Mouse (Mus musculus) ES-E14 (cell line): ENCODE measurements around the gene Atp1b1. TPM values are rescaled to one million over a fixed set of nuclear protein-coding genes. Genes with fewer than 3 reads are reported as not detected.

Experiments
- DNase-seq: peaks from one replicate; pipeline ENCODE4 v3.0.0-alpha.2; 2013; ENCODE audit warnings: low read depth, low spot score
- H3K27ac ChIP-seq: 2 replicates; pipeline ENCODE4 v1.5.1; 2012; ENCODE audit warnings: low read depth, mild to moderate bottlenecking, low read length, moderate library complexity, mixed read lengths; ENCODE audit not compliant: poor library complexity, insufficient read depth, severe bottlenecking
- H3K36me3 ChIP-seq: 2 replicates; pipeline ENCODE4 v1.6.1; 2012; ENCODE audit warnings: mild to moderate bottlenecking, low read length, moderate library complexity, mixed read lengths; ENCODE audit not compliant: control insufficient read depth, poor library complexity, insufficient read depth, severe bottlenecking
- H3K4me1 ChIP-seq, 2 experiments: fragments of 150-350 bp in 1 of 2; sonication (generic) in 1 of 2; 2 replicates each; pipeline ENCODE4 v1.6.1; 2012; ENCODE audit warnings: low read length in 2 of 2, mild to moderate bottlenecking in 1 of 2, mixed read lengths in 1 of 2; ENCODE audit not compliant: control insufficient read depth in 2 of 2, insufficient read depth in 2 of 2, poor library complexity in 1 of 2
- H3K4me3 ChIP-seq, 2 experiments: fragments of 150-350 bp in 1 of 2; sonication (generic) in 1 of 2; 2 replicates each; pipeline ENCODE4 v1.5.1; 2012; ENCODE audit warnings: low read length in 2 of 2, low read depth in 1 of 2, mild to moderate bottlenecking in 1 of 2, mixed read lengths in 1 of 2; ENCODE audit not compliant: insufficient read depth in 1 of 2, poor library complexity in 1 of 2, severe bottlenecking in 1 of 2
- H3K9ac ChIP-seq: 2 replicates; pipeline ENCODE4 v1.6.1; 2012; ENCODE audit warnings: low read depth, mild to moderate bottlenecking, low read length, mixed read lengths; ENCODE audit not compliant: poor library complexity, insufficient read depth, severe bottlenecking
- H3K9me3 ChIP-seq: fragments of 150-350 bp; sonication (generic); 2 replicates; pipeline ENCODE4 v1.6.1; 2012; ENCODE audit warnings: low read depth, mild to moderate bottlenecking, low read length; ENCODE audit not compliant: control insufficient read depth, insufficient read depth
- CHD2 ChIP-seq: IDR thresholded peaks from 2 replicates; pipeline ENCODE4 v1.6.1; 2014; ENCODE audit warnings: mild to moderate bottlenecking, low read depth, low read length, inconsistent platforms
- HCFC1 ChIP-seq: IDR thresholded peaks from 2 replicates; pipeline ENCODE4 v1.6.1; 2012; ENCODE audit warnings: low read length, inconsistent platforms, borderline replicate concordance; ENCODE audit not compliant: insufficient read depth
- MAFK ChIP-seq: IDR thresholded peaks from 2 replicates; pipeline ENCODE4 v1.6.1; 2014; ENCODE audit warnings: mild to moderate bottlenecking, low read depth, low read length, inconsistent platforms; ENCODE audit not compliant: insufficient read depth
- ZC3H11A ChIP-seq: IDR thresholded peaks from 2 replicates; pipeline ENCODE4 v1.6.1; 2012; ENCODE audit warnings: low read depth, mild to moderate bottlenecking, inconsistent platforms, low read length, borderline replicate concordance
- ZNF384 ChIP-seq: IDR thresholded peaks from 2 replicates; pipeline ENCODE4 v1.6.1; 2012; ENCODE audit warnings: low read depth, low read length, inconsistent platforms
- in situ Hi-C, 2 experiments: fragments of 600-800 bp; cut with MboI; formaldehyde crosslinking; loops; one replicate each; pipeline ENCODE4 v1.15.1; 2025; ENCODE audit warnings: low sequenced_read_pairs in 2 of 2, inconsistent platforms in 1 of 2; ENCODE audit not compliant: unreplicated experiment in 2 of 2
- total RNA-seq: library from RNA; depleted of rRNA; stranded (reverse); fragments of 300-350 nt; gene quantifications from 2 replicates; pipeline ENCODE4 v1.2.3, GENCODE M21; 2012; rRNA removed

Gene Atp1b1
- total RNA-seq = 58.3 and 79.1 TPM in 2 replicates

- no peak for TF ChIP-seq ZNF384
- TF ChIP-seq MAFK = 0 out of 2 replicates have a peak, but pooled peaks have one; percentile 3
- TF ChIP-seq HCFC1 = 0 out of 2 replicates have a peak, but pooled peaks have one; percentile 21
- TF ChIP-seq CHD2 = no peak
- DNase-seq = peak; percentile 89
- H3K9me3 ChIP-seq = no peaks in the 10 kb centered on the region
- H3K4me3 ChIP-seq = peak within 1 kb of the TSS; percentile 95 to 98
- peak within 1 kb of the TSS; percentile 89 for H3K9ac ChIP-seq
- peaks cover 3% of the 10 kb centered on the region; the same call in 1 of the 2 replicates for H3K36me3 ChIP-seq
- H3K4me1 ChIP-seq = peaks cover 20 to 26% of the 10 kb centered on the region in 2 experiments
- H3K27ac ChIP-seq = peak within 1 kb of the TSS; percentile 72
- in situ Hi-C loops = no loop called here
Observed at GRCm38 (mm10) chr1:164458245-164458613, at the start of gene Atp1b1. Atp1b1 (minus strand) TSS chr1:164458355.

- TF ChIP-seq CHD2 (no peak), ZC3H11A (no peak), ZNF384 (no peak), MAFK (no peak), HCFC1 (no peak)
- Histone ChIP-seq H3K36me3 (no peaks in the 10 kb centered on the region), H3K9me3 (no peaks in the 10 kb centered on the region), H3K27ac (no peak overlapping the region), H3K9ac (no peak overlapping the region), H3K4me1 (peaks cover 9 to 12% of the 10 kb centered on the region in 2 experiments), H3K4me3 (no peak overlapping the region)
- in situ Hi-C loops = no loop called here
- no peak for DNase-seq
Observed at GRCm38 (mm10) chr1:164505096-164505495, 46.9 kb upstream of the Atp1b1 start.

GRCm38 (mm10) chr1:164503140-164503730, 45.1 kb upstream of the Atp1b1 start:
- in situ Hi-C loops = no loop called here
- H3K36me3 ChIP-seq = no peaks in the 10 kb centered on the region
- H3K27ac ChIP-seq = peak overlapping the region; percentile 84
- H3K9ac ChIP-seq = peak overlapping the region; percentile 42; the same call in 1 of the 2 replicates
- H3K4me3 ChIP-seq = peak overlapping the region; percentile 45 to 46
- peaks cover 9 to 12% of the 10 kb centered on the region in 2 experiments for H3K4me1 ChIP-seq
- no peak for TF ChIP-seq HCFC1
- TF ChIP-seq ZC3H11A = no peak
- no peak for TF ChIP-seq CHD2
- TF ChIP-seq ZNF384 = no peak
- TF ChIP-seq MAFK = no peak
- peak; percentile 75 for DNase-seq
- H3K9me3 ChIP-seq = no peaks in the 10 kb centered on the region

GRCm38 (mm10) chr1:164502231-164502630, 44.1 kb upstream of the Atp1b1 start:
- TF ChIP-seq ZC3H11A (no peak), HCFC1 (no peak), ZNF384 (no peak), MAFK (no peak), CHD2 (no peak)
- Histone ChIP-seq H3K27ac (peak overlapping the region; percentile 84; the same call in 1 of the 2 replicates), H3K36me3 (no peaks in the 10 kb centered on the region), H3K9ac (no peak overlapping the region; the same call in 1 of the 2 replicates), H3K4me3 (peak overlapping the region in 1 of 2 experiments; percentile 46; a peak in 3 of 4 replicates), H3K9me3 (no peaks in the 10 kb centered on the region), H3K4me1 (peaks cover 9 to 12% of the 10 kb centered on the region in 2 experiments)
- no peak for DNase-seq
- in situ Hi-C loops = no loop called here
